Mouse (Mus musculus): ENCODE measurements around the gene Gcm1. TPM values are rescaled to one million over a fixed set of nuclear protein-coding genes. Genes with fewer than 3 reads are reported as not detected.
A peak's percentile ranks its signal among the peaks of the same experiment; 100 is the strongest.

Gcm1 gene
- polyA plus RNA-seq, 1 experiment from 2014 or later = not detected

DNA sequence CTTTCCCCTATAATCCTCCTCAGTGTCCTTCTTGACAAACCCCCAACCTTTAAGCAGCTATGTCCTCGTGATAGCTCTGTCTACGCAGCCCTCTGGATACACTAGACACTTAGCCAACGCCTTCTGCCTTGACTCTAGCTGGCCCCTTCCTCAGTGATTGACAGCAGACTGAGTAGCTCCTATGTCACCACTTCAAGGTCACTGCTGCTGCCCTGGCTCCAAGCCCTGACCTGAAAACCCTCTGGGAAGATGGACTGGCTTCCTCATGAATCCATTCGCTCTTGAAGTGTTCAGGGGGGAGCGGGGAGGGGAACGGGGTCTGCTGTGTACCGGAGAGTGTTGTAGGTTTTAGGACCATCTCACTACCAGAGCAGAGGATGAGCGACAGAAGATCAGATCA, 15.9 kb upstream of the Gcm1 start:
- WGBS = 88% methylated on average over 8 of the region's 8 CpGs
- no peak overlapping the region for H3K27ac ChIP-seq
- H3K4me1 ChIP-seq (replicated peaks; ENCODE audit: control insufficient read depth, insufficient read depth, low read length) = no peaks in the 10 kb centered on the region
- DNase-seq (ENCODE audit: low spot score) (no peak), ATAC-seq (ENCODE audit: low FRiP score) (no peak)
- H3K9me3 ChIP-seq (ENCODE audit: control insufficient read depth, low read length) = no peaks in the 10 kb centered on the region
- no peaks in the 10 kb centered on the region for H3K27me3 ChIP-seq (ENCODE audit: control insufficient read depth, insufficient read depth, low read length)
- no peak overlapping the region for H3K4me2 ChIP-seq (replicated peaks)
- H3K9ac ChIP-seq = no peak overlapping the region
- H3K36me3 ChIP-seq (replicated peaks; ENCODE audit: control insufficient read depth, insufficient read depth) = no peaks in the 10 kb centered on the region
- no peak overlapping the region for H3K4me3 ChIP-seq (replicated peaks; ENCODE audit: low read length)

GRCm38 (mm10) chr9:78038755-78039489, 12.8 kb upstream of the Gcm1 start:
- ATAC-seq (ENCODE audit: low FRiP score) = 0 out of 2 replicates have a peak, but pooled peaks have one; percentile 62

GRCm38 (mm10) chr9:78045171-78045570, 6.6 kb upstream of the Gcm1 start:
- H3K9me3 ChIP-seq (ENCODE audit: control insufficient read depth, low read length) = no peaks in the 10 kb centered on the region
- no peak for ATAC-seq (ENCODE audit: low FRiP score)
- 74% methylated on average over 6 of the region's 6 CpGs for WGBS

More at GRCm38 (mm10) chr9:78038755-78039489, 12.8 kb upstream of the Gcm1 start:
- Histone ChIP-seq H3K4me1 (replicated peaks; ENCODE audit: control insufficient read depth, insufficient read depth, low read length) (no peaks in the 10 kb centered on the region), H3K27me3 (ENCODE audit: control insufficient read depth, insufficient read depth, low read length) (no peaks in the 10 kb centered on the region), H3K9ac (no peak overlapping the region), H3K4me2 (replicated peaks) (no peak overlapping the region), H3K4me3 (replicated peaks; ENCODE audit: low read length) (no peak overlapping the region), H3K9me3 (ENCODE audit: control insufficient read depth, low read length) (no peaks in the 10 kb centered on the region), H3K36me3 (replicated peaks; ENCODE audit: control insufficient read depth, insufficient read depth) (no peaks in the 10 kb centered on the region), H3K27ac (no peak overlapping the region)
- 39% methylated on average over 18 of the region's 18 CpGs for WGBS
- peak; percentile 79 for DNase-seq (ENCODE audit: low spot score)

DNA sequence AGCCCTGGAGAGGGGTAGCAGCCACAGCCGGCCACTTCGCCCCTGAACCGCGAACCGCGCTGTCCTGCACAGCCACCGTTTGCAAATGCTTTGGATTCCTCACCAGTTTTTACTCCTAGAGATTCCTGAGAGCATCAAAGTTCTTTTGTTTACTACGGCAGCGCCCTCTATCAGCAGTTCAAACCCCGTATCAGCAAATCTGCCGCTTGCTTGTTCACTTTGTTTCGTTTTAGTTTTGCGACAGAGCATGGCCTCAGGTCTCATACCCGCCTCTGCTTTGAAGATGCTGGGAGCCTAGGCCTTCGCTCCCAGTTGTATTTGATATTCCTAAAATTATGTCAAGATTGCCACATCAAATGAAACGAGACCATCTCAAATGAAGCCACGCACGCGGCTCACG, 5.0 kb upstream of the Gcm1 start:
- Histone ChIP-seq H3K27me3 (ENCODE audit: control insufficient read depth, insufficient read depth, low read length) (no peaks in the 10 kb centered on the region), H3K4me3 (replicated peaks; ENCODE audit: low read length) (no peak overlapping the region)

More at GRCm38 (mm10) chr9:78045171-78045570, 6.6 kb upstream of the Gcm1 start:
- no peak for DNase-seq (ENCODE audit: low spot score)
- no peak overlapping the region for H3K4me3 ChIP-seq (replicated peaks; ENCODE audit: low read length)
- H3K4me1 ChIP-seq (replicated peaks; ENCODE audit: control insufficient read depth, insufficient read depth, low read length) = no peaks in the 10 kb centered on the region
- no peak overlapping the region for H3K4me2 ChIP-seq (replicated peaks)
- H3K9ac ChIP-seq = no peak overlapping the region
- H3K27ac ChIP-seq = no peak overlapping the region
- H3K27me3 ChIP-seq (ENCODE audit: control insufficient read depth, insufficient read depth, low read length) = no peaks in the 10 kb centered on the region
- no peaks in the 10 kb centered on the region for H3K36me3 ChIP-seq (replicated peaks; ENCODE audit: control insufficient read depth, insufficient read depth)

DNA sequence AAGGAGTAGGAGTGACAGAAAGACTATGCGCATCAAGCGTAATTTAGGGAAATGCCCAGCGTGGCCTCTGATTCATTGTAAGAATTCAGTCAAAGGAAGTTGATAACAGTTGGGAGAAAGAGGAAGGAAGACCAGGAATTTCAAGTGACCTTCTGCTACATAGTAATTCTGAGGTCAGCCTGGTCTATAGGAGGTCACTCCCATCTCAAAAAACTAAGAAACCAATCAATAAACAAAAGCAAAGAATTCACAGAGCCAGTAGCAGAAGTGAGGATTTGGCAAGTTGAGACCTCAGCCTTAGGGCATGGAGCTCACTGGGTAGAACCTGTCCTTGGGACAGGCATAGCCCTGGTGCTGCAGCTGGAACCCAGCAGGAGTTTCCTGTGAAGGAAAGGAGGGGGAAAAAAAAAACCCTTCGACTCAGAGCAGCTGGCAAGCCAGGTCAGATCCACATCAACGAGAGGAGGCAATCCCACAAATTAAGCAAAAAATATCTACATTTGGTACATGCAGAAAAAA, 1.2 kb upstream of the Gcm1 start:
- no peak for DNase-seq (ENCODE audit: low spot score)
- Histone ChIP-seq H3K27ac (no peak overlapping the region), H3K4me1 (replicated peaks; ENCODE audit: control insufficient read depth, insufficient read depth, low read length) (no peaks in the 10 kb centered on the region), H3K4me3 (replicated peaks; ENCODE audit: low read length) (no peak overlapping the region), H3K9ac (no peak overlapping the region), H3K9me3 (ENCODE audit: control insufficient read depth, low read length) (no peaks in the 10 kb centered on the region), H3K27me3 (ENCODE audit: control insufficient read depth, insufficient read depth, low read length) (no peaks in the 10 kb centered on the region), H3K4me2 (replicated peaks) (no peak overlapping the region), H3K36me3 (replicated peaks; ENCODE audit: control insufficient read depth, insufficient read depth) (no peaks in the 10 kb centered on the region)
- no peak for ATAC-seq (ENCODE audit: low FRiP score)
- 55% methylated on average over 5 of the region's 5 CpGs for WGBS

More for the DNA sequence above, 5.0 kb upstream of the Gcm1 start:
- Histone ChIP-seq H3K9ac (no peak overlapping the region), H3K4me2 (replicated peaks) (no peak overlapping the region), H3K4me1 (replicated peaks; ENCODE audit: control insufficient read depth, insufficient read depth, low read length) (no peaks in the 10 kb centered on the region), H3K27ac (no peak overlapping the region), H3K9me3 (ENCODE audit: control insufficient read depth, low read length) (no peaks in the 10 kb centered on the region), H3K36me3 (replicated peaks; ENCODE audit: control insufficient read depth, insufficient read depth) (no peaks in the 10 kb centered on the region)
- WGBS = 53% methylated on average over 20 of the region's 20 CpGs
- DNase-seq (ENCODE audit: low spot score) = no peak
- no peak for ATAC-seq (ENCODE audit: low FRiP score)

- 83% methylated on average over 8 of the region's 8 CpGs for WGBS
- ATAC-seq (ENCODE audit: low FRiP score) = no peak
- no peaks in the 10 kb centered on the region for H3K27me3 ChIP-seq (ENCODE audit: control insufficient read depth, insufficient read depth, low read length)
These were observed 2.1 kb downstream of the Gcm1 start for GRCm38 (mm10) chr9:78053821-78054220.

DNA sequence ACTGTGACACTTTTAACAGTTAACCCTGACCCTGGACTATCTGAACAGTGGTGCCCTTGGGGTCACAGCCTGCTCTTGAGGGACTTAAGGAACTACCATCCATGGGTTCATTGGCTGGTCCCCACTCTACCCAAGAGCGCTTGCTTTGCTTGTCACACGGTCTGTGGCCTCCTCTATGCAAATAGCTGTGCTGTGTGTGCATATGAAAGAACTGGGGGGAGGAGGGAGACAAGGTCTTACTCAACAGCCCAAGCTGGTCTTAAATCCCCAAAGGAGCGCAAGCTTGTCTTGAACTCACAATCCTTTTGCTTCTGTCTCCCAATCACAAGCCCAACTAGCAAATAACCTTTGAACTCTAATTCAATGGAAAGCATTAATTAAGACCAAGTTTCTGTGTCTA, 2.6 kb downstream of the Gcm1 start:
- no peak for DNase-seq (ENCODE audit: low spot score)

More at GRCm38 (mm10) chr9:78053821-78054220, 2.1 kb downstream of the Gcm1 start:
- no peak for DNase-seq (ENCODE audit: low spot score)
- no peaks in the 10 kb centered on the region for H3K9me3 ChIP-seq (ENCODE audit: control insufficient read depth, low read length)
- H3K36me3 ChIP-seq (replicated peaks; ENCODE audit: control insufficient read depth, insufficient read depth) = no peaks in the 10 kb centered on the region
- no peak overlapping the region for H3K9ac ChIP-seq
- H3K4me1 ChIP-seq (replicated peaks; ENCODE audit: control insufficient read depth, insufficient read depth, low read length) = no peaks in the 10 kb centered on the region
- H3K4me3 ChIP-seq (replicated peaks; ENCODE audit: low read length) = no peak overlapping the region
- H3K27ac ChIP-seq = no peak overlapping the region
- H3K4me2 ChIP-seq (replicated peaks) = no peak overlapping the region

DNA sequence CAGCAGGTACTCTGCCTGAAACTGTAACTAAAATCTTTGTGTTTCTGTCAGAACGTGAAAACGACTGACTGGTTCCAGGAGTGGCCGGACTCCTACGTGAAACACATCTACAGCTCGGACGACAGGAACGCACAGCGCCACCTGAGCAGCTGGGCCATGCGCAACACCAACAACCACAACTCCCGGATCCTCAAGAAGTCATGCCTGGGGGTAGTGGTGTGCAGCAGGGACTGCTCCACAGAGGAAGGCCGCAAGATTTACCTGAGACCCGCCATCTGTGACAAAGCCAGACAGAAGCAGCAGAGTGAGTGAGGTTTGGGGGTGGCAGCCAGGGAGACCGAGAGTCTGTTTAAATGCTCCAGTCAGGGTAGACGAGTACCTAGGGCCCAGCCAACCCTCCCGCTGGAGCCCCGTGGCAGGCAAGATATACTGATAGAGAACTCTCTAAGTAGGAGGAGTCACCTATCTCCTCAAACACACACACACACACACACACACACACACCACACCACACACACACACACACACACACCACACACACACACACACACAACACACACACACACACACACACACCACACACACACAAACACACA, 7.9 kb downstream of the Gcm1 start:
- Histone ChIP-seq H3K4me2 (replicated peaks) (no peak overlapping the region), H3K9me3 (ENCODE audit: control insufficient read depth, low read length) (no peaks in the 10 kb centered on the region), H3K4me3 (replicated peaks; ENCODE audit: low read length) (no peak overlapping the region), H3K27ac (no peak overlapping the region), H3K27me3 (ENCODE audit: control insufficient read depth, insufficient read depth, low read length) (no peaks in the 10 kb centered on the region), H3K4me1 (replicated peaks; ENCODE audit: control insufficient read depth, insufficient read depth, low read length) (no peaks in the 10 kb centered on the region), H3K9ac (no peak overlapping the region), H3K36me3 (replicated peaks; ENCODE audit: control insufficient read depth, insufficient read depth) (no peaks in the 10 kb centered on the region)
- DNase-seq (ENCODE audit: low spot score) (no peak), ATAC-seq (ENCODE audit: low FRiP score) (no peak)
- WGBS = 88% methylated on average over 16 of the region's 16 CpGs

More for the DNA sequence above, 2.6 kb downstream of the Gcm1 start:
- no peak overlapping the region for H3K4me3 ChIP-seq (replicated peaks; ENCODE audit: low read length)
- no peak overlapping the region for H3K9ac ChIP-seq
- no peaks in the 10 kb centered on the region for H3K36me3 ChIP-seq (replicated peaks; ENCODE audit: control insufficient read depth, insufficient read depth)
- no peak overlapping the region for H3K27ac ChIP-seq
- no peak for ATAC-seq (ENCODE audit: low FRiP score)
- no peaks in the 10 kb centered on the region for H3K27me3 ChIP-seq (ENCODE audit: control insufficient read depth, insufficient read depth, low read length)
- WGBS = 79% methylated on average over 3 of the region's 3 CpGs
- H3K4me2 ChIP-seq (replicated peaks) = no peak overlapping the region
- no peaks in the 10 kb centered on the region for H3K9me3 ChIP-seq (ENCODE audit: control insufficient read depth, low read length)
- no peaks in the 10 kb centered on the region for H3K4me1 ChIP-seq (replicated peaks; ENCODE audit: control insufficient read depth, insufficient read depth, low read length)

GRCm38 (mm10) chr9:78062392-78062791, 10.7 kb downstream of the Gcm1 start:
- Histone ChIP-seq H3K36me3 (replicated peaks; ENCODE audit: control insufficient read depth, insufficient read depth) (no peaks in the 10 kb centered on the region), H3K4me3 (replicated peaks; ENCODE audit: low read length) (no peak overlapping the region), H3K4me1 (replicated peaks; ENCODE audit: control insufficient read depth, insufficient read depth, low read length) (no peaks in the 10 kb centered on the region), H3K4me2 (replicated peaks) (no peak overlapping the region), H3K27me3 (ENCODE audit: control insufficient read depth, insufficient read depth, low read length) (no peaks in the 10 kb centered on the region), H3K9ac (no peak overlapping the region), H3K27ac (no peak overlapping the region), H3K9me3 (ENCODE audit: control insufficient read depth, low read length) (no peaks in the 10 kb centered on the region)
- ATAC-seq (ENCODE audit: low FRiP score) (no peak), DNase-seq (ENCODE audit: low spot score) (no peak)
- WGBS = 82% methylated on average over 9 of the region's 9 CpGs

Measured in hindbrain, embryonic 14.5 days (tissue).